Mouse (Mus musculus) liver, embryonic 11.5 days (tissue): ENCODE data around the gene Runx1. TPM values are rescaled to one million over a fixed set of nuclear protein-coding genes. Genes with fewer than 3 reads are reported as not detected.

Experiments used
- ATAC-seq: fragments of 200-750 bp; cut with Nextera tagmentation; replicated peaks from 2 replicates; pipeline ENCODE4 v1.8.0; 2017; ENCODE audit warnings: moderate number of reproducible peaks, mild to moderate bottlenecking, moderate TSS enrichment, moderate library complexity; ENCODE audit not compliant: low FRiP score
- DNase-seq: peaks from one replicate; pipeline ENCODE4 v3.0.0-alpha.2; 2017; ENCODE audit warnings: low spot score
- H3K27ac ChIP-seq: fragments of 300-500 bp; sonication (generic); 2 replicates; pipeline ENCODE4 v1.5.1; 2014; ENCODE audit warnings: mild to moderate bottlenecking, low read depth, low read length, control low read depth
- H3K27me3 ChIP-seq: fragments of 300-500 bp; sonication (generic); replicated peaks from 2 replicates; pipeline ENCODE4 v1.6.1; 2014; ENCODE audit warnings: low read length, mixed read lengths; ENCODE audit not compliant: control insufficient read depth, insufficient read depth
- H3K36me3 ChIP-seq: fragments of 300-500 bp; sonication (generic); 2 replicates; pipeline ENCODE4 v1.6.1; 2014; ENCODE audit warnings: mild to moderate bottlenecking, low read length, moderate library complexity, mixed read lengths; ENCODE audit not compliant: control insufficient read depth, insufficient read depth
- H3K4me1 ChIP-seq: fragments of 300-500 bp; sonication (generic); replicated peaks from 2 replicates; pipeline ENCODE4 v1.6.1; 2014; ENCODE audit warnings: low read length, mixed read lengths; ENCODE audit not compliant: control insufficient read depth, insufficient read depth
- H3K4me2 ChIP-seq: fragments of 300-500 bp; sonication (generic); 2 replicates; pipeline ENCODE4 v1.6.1; 2014; ENCODE audit warnings: mild to moderate bottlenecking, control low read depth, moderate library complexity
- H3K4me3 ChIP-seq: fragments of 300-500 bp; sonication (generic); 2 replicates; pipeline ENCODE4 v1.5.1; 2014; ENCODE audit warnings: low read depth, low read length, control low read depth
- H3K9ac ChIP-seq: fragments of 300-500 bp; sonication (generic); 2 replicates; pipeline ENCODE4 v1.6.1; 2014; ENCODE audit warnings: low read depth, low read length, control low read depth
- H3K9me3 ChIP-seq: fragments of 300-500 bp; sonication (generic); 2 replicates; pipeline ENCODE4 v1.6.1; 2016; ENCODE audit warnings: low read length, inconsistent platforms, mixed read lengths; ENCODE audit not compliant: control insufficient read depth
- WGBS: fragments of 180-500 bp; shearing (Covaris S2); extraction: QIAGEN DNeasy Blood & Tissue Kit; methylation state at CpG from one replicate; pipeline ENCODE4 v1.1.7; 2014; 5-methylcytosine and 5-hydroxymethylcytosine counted together
- polyA plus RNA-seq: library from polyadenylated mRNA; unstranded; fragments of >200 nt; fragmentation: Nextera tagmentation; extraction: Ambion mirVana; gene quantifications from 2 replicates; pipeline ENCODE4 v1.2.1, GENCODE M21; 2014

Runx1 gene
- polyA plus RNA-seq, 1 experiment from 2014 or later = 23.4 TPM

DNA sequence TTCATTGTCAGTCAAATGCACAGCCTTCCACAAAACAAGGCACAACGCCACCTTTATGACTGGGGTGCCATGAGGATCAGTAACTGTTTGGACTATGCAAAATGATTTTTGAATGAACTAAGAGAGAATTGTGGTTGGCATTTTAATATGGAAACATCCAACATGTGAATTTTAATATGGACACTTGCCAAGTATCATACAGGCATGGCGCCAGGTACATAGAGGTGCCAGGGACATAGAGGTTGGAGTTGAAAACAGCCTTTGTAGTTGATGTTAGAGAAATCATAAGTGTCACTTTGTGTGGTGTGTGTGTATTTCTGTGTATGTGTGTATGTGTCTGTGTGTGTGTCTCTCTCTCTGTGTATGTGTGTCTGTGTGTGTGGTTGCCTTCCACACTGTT, 5.4 kb upstream of the Runx1 start:
- Histone ChIP-seq H3K4me1 (peaks cover 4% of the 10 kb centered on the region; the same call in 1 of the 2 replicates), H3K9me3 (no peaks in the 10 kb centered on the region), H3K27ac (no peak overlapping the region), H3K4me2 (no peak overlapping the region), H3K36me3 (no peaks in the 10 kb centered on the region), H3K27me3 (no peaks in the 10 kb centered on the region), H3K9ac (no peak overlapping the region), H3K4me3 (no peak overlapping the region)
- whole genome bisulfite sequencing = 89% methylated on average over 2 of the region's 2 CpGs
- ATAC-seq = no peak
- DNase-seq = no peak

DNA sequence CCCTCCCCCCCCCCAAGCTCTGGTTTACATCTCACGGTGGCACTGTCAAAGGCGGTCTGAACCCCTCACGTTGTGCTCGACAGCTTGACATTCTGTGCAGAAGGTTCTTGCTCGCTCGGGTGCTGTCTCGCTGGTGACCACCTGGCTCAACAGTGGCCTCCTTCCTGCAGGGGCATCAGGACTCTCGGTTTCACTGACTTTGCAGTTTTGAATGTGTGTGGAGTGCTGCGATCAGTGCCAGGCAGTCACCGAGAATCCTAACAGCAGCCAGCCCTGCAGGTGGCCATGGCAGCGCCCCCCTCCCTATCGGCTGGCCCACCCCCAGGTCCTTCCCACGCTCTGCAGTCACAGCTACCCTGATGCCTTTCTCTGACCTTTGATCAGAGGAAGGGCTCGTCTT, 4.5 kb upstream of the Runx1 start:
- Histone ChIP-seq H3K4me2 (no peak overlapping the region), H3K27ac (no peak overlapping the region), H3K4me1 (peaks cover 4% of the 10 kb centered on the region; the same call in 1 of the 2 replicates), H3K27me3 (no peaks in the 10 kb centered on the region), H3K4me3 (no peak overlapping the region), H3K9ac (no peak overlapping the region), H3K9me3 (no peaks in the 10 kb centered on the region), H3K36me3 (no peaks in the 10 kb centered on the region)
- ATAC-seq (no peak), DNase-seq (no peak)
- 46% methylated on average over 14 of the region's 14 CpGs for WGBS

DNA sequence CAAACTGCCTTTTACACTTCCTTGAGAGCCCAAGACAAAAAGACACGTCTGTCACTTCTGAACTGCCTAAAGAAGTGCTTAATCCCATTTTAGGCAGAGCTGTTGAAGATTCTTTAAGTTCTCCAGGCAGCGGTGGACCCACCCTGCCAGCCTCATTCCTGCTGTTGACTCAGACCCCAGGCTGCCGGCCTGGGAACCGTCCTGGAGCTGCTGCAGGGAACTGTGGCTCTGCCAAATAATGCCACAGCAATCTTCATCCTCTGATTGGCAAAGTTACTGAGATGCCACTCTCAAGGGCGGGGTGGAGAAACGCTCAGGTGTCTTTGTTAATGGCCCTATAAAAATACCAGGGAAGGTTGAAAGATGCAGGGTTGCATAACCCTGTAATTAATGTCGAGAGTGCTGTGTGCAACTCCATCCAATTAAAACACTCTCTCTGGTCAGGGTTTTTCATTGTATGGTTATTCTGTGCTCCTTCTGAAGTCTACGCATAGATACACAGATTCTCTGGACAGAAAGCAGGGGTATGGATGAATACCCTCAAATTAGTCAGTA, 2.4 kb upstream of the Runx1 start:
- H3K4me1 ChIP-seq = peaks cover 9% of the 10 kb centered on the region
- no peak overlapping the region for H3K9ac ChIP-seq
- H3K27ac ChIP-seq = no peak overlapping the region
- WGBS = 57% methylated on average over 8 of the region's 8 CpGs
- DNase-seq (no peak), ATAC-seq (no peak)
- no peaks in the 10 kb centered on the region for H3K36me3 ChIP-seq
- no peak overlapping the region for H3K4me3 ChIP-seq
- no peaks in the 10 kb centered on the region for H3K9me3 ChIP-seq
- no peaks in the 10 kb centered on the region for H3K27me3 ChIP-seq
- no peak overlapping the region for H3K4me2 ChIP-seq

- Histone ChIP-seq H3K27me3 (no peaks in the 10 kb centered on the region), H3K4me1 (peaks cover 15% of the 10 kb centered on the region)
Observed at GRCm38 (mm10) chr16:92827663-92828307, 1.8 kb upstream of the Runx1 start.

DNA sequence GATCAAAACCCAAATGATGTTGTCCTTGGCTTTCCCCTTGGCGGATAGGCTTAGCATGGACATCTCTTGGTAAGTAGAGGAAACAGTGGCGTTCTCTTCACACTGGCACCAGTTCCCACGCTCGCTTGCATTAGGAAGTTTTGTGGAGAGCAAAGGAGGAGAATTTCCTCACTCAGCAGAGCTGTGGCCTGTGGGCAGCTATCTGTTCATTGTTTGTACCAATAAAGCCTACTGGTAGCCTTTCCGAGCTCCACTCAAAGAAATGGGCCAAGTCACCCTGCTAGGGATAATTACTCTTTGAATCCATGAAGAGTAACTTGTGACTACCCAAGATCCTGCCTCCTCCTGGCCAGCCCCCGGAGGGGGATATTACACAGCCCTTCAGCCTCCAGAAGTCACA, 734 bp upstream of the Runx1 start:
- ATAC-seq = no peak
- no peak overlapping the region for H3K27ac ChIP-seq
- no peak overlapping the region for H3K9ac ChIP-seq
- WGBS = 75% methylated on average over 6 of the region's 6 CpGs
- no peak overlapping the region; the same call in 1 of the 2 replicates for H3K4me2 ChIP-seq
- no peaks in the 10 kb centered on the region for H3K9me3 ChIP-seq
- no peak overlapping the region for H3K4me3 ChIP-seq
- H3K4me1 ChIP-seq = peaks cover 23% of the 10 kb centered on the region
- H3K27me3 ChIP-seq = no peaks in the 10 kb centered on the region
- no peak for DNase-seq
- no peaks in the 10 kb centered on the region for H3K36me3 ChIP-seq

More at GRCm38 (mm10) chr16:92827663-92828307, 1.8 kb upstream of the Runx1 start:
- no peak overlapping the region for H3K9ac ChIP-seq
- 50% methylated on average over 7 of the region's 7 CpGs for WGBS
- no peaks in the 10 kb centered on the region for H3K9me3 ChIP-seq
- no peak overlapping the region for H3K27ac ChIP-seq
- no peak for DNase-seq
- H3K36me3 ChIP-seq = no peaks in the 10 kb centered on the region
- ATAC-seq = no peak
- H3K4me3 ChIP-seq = no peak overlapping the region
- no peak overlapping the region for H3K4me2 ChIP-seq

GRCm38 (mm10) chr16:92825204-92825843, 625 bp downstream of the Runx1 start:
- H3K4me3 ChIP-seq = peak overlapping the region; percentile 68
- H3K4me1 ChIP-seq = peaks cover 35% of the 10 kb centered on the region
- peak overlapping the region; percentile 66 for H3K4me2 ChIP-seq
- WGBS = 37% methylated on average over 18 of the region's 18 CpGs
- H3K9ac ChIP-seq = peak overlapping the region; percentile 67
- H3K27ac ChIP-seq = peak overlapping the region; percentile 70
- H3K9me3 ChIP-seq = no peaks in the 10 kb centered on the region
- DNase-seq = no peak
- H3K27me3 ChIP-seq = no peaks in the 10 kb centered on the region
- ATAC-seq = peak; percentile 37
- no peaks in the 10 kb centered on the region for H3K36me3 ChIP-seq

GRCm38 (mm10) chr16:92824723-92825203, 1.2 kb downstream of the Runx1 start:
- H3K4me2 ChIP-seq = peak overlapping the region; percentile 66
- ATAC-seq (no peak), DNase-seq (no peak)
- peak overlapping the region; percentile 70 for H3K27ac ChIP-seq
- peaks cover 41% of the 10 kb centered on the region for H3K4me1 ChIP-seq
- H3K27me3 ChIP-seq = no peaks in the 10 kb centered on the region
- H3K4me3 ChIP-seq = peak overlapping the region; percentile 68
- H3K9me3 ChIP-seq = no peaks in the 10 kb centered on the region
- peak overlapping the region; percentile 67 for H3K9ac ChIP-seq
- 58% methylated on average over 9 of the region's 9 CpGs for WGBS
- H3K36me3 ChIP-seq = no peaks in the 10 kb centered on the region

- peak overlapping the region; percentile 66 for H3K4me2 ChIP-seq
- peak overlapping the region; percentile 70 for H3K27ac ChIP-seq
- peak overlapping the region; percentile 67 for H3K9ac ChIP-seq
- no peaks in the 10 kb centered on the region for H3K9me3 ChIP-seq
- DNase-seq = no peak
- no peaks in the 10 kb centered on the region for H3K27me3 ChIP-seq
- H3K4me1 ChIP-seq = peaks cover 47% of the 10 kb centered on the region
- WGBS = 57% methylated on average over 6 of the region's 6 CpGs
- no peaks in the 10 kb centered on the region for H3K36me3 ChIP-seq
- no peak for ATAC-seq
- peak overlapping the region; percentile 68 for H3K4me3 ChIP-seq
Observed at GRCm38 (mm10) chr16:92824003-92824722, 1.8 kb downstream of the Runx1 start.
